Mouse (Mus musculus): ENCODE measurements around the gene Szt2. TPM values are rescaled to one million over a fixed set of nuclear protein-coding genes. Genes with fewer than 3 reads are reported as not detected.

Gene Szt2
- total and polyA plus RNA-seq, 3 experiments, result 6.2 to 64.3 (median 28.3) TPM

DNA sequence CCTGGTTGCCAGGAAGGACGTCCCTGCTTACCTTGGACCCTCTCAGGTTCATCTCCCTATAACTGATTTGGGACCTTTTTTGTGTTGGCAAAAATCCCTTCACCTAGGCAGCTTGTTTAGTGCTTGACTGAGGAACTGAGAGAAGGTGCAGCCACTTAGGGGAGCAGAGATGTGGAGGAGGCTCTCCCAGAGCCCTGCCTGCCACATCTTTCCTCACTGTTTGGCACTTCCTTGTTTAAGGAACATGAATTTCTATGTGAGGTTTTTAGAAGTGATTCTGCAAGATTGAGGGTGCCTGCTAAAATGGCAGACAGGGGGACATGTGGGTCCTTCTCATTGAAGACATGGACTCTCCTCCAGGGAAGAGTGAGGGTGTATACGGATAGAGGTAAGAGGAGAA lies 58.2 kb downstream of the Szt2 start:
- TF ChIP-seq CTCF (IDR thresholded peaks at IDR 0.05; ENCODE audit: low read depth, low read length), result no peak
- no peak for TF ChIP-seq TAL1 (conservative IDR thresholded peaks at IDR 0.05; ENCODE audit: low read depth, low read length)
- TF ChIP-seq GATA2 (IDR thresholded peaks at IDR 0.05; ENCODE audit: borderline replicate concordance, low read depth, low read length), result no peak
- Histone ChIP-seq H3K4me1 (ENCODE audit: insufficient read depth, low read depth, low read length) (no peaks in the 10 kb centered on the region; the same call in 1 of the 2 replicates), H3K36me3 (replicated peaks) (no peaks in the 10 kb centered on the region), H3K4me3 (ENCODE audit: low read depth, low read length) (no peak overlapping the region), H3K9me3 (replicated peaks) (peaks cover 3% of the 10 kb centered on the region), H3K27me3 (ENCODE audit: insufficient read depth, low read length) (peaks cover 14% of the 10 kb centered on the region)
- DNase-seq (ENCODE audit: low spot score) (no peak), ATAC-seq (ENCODE audit: extremely low read depth, insufficient number of reproducible peaks, low FRiP score, poor library complexity, severe bottlenecking) (no peak)

DNA sequence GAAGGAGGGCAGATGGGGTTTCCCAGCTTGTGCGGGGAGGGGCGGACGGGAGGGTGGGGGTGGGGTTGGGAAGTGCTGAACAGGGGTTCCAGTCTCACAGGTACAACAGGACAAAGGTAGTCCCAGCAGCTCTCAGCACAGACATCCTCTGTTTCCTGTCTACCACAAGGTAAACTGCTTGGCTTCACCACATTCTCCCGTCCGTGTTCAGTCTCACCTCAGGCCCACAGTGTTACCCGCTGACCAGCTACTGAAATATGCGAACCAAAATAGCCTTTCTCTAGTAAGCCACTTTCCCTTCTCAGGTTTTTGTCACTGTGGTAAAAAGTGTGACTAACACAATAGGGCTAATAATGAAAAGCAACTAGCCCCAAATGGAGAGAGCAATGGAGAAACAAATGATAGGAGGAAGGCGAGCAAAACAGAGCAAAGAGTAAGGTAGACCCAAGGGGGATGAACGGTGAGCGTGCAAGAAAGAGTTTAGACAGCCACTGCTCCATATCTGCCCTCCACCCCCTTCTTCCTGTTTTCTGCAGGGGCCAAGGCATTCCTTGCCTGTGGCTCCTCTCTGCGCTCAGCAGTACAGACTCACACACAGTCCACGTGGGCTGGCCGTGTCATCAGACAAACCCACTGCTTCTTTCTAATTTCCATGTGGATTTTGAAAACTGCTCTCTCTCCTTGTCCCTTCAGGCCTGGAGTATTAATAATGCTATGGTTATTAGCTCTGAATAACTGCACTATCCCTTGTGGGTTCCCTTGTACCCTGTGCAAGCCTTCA lies 61.4 kb downstream of the Szt2 start:
- DNase-seq (ENCODE audit: low spot score) (no peak), ATAC-seq (ENCODE audit: extremely low read depth, insufficient number of reproducible peaks, low FRiP score, poor library complexity, severe bottlenecking) (no peak)
- H3K27me3 ChIP-seq (ENCODE audit: insufficient read depth, low read length), result peaks cover 11% of the 10 kb centered on the region
- no peaks in the 10 kb centered on the region; the same call in 1 of the 2 replicates for H3K4me1 ChIP-seq (ENCODE audit: insufficient read depth, low read depth, low read length)
- TF ChIP-seq TAL1 (conservative IDR thresholded peaks at IDR 0.05; ENCODE audit: low read depth, low read length) (no peak), POLR2AphosphoS5 (IDR thresholded peaks at IDR 0.05; ENCODE audit: insufficient replicate concordance, low read depth, low read length) (no peak), GATA1 (IDR thresholded peaks at IDR 0.05; ENCODE audit: borderline replicate concordance, low read length) (no peak), GATA2 (IDR thresholded peaks at IDR 0.05; ENCODE audit: borderline replicate concordance, low read depth, low read length) (no peak), CTCF (IDR thresholded peaks at IDR 0.05; ENCODE audit: low read depth, low read length) (no peak)
- no peak overlapping the region for H3K4me3 ChIP-seq (ENCODE audit: low read depth, low read length)
- H3K36me3 ChIP-seq (replicated peaks), result no peaks in the 10 kb centered on the region
- no peaks in the 10 kb centered on the region for H3K9me3 ChIP-seq (replicated peaks)

DNA sequence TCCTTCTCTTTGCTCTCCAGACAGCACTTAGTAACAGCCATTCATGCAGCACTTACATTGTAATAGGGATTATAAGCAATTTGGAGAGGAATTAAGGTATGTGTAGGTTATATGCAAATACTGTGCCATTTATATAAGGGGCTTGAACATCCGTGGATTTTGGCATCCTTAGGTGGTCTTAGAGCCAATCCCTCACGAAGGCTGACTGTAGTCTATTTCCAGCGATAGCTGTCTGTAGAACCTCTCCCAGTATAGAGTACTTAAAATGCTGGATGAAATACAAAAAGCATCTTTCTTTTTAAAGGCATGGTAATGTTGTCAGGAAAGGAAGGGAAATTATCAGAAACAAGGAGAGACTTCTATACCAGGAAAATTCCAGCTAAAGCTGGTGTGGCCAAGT lies 67.6 kb downstream of the Szt2 start:
- no peak for TF ChIP-seq GATA2 (IDR thresholded peaks at IDR 0.05; ENCODE audit: borderline replicate concordance, low read depth, low read length)
- no peak for TF ChIP-seq CTCF (IDR thresholded peaks at IDR 0.05; ENCODE audit: low read depth, low read length)
- no peak for TF ChIP-seq GATA1 (IDR thresholded peaks at IDR 0.05; ENCODE audit: borderline replicate concordance, low read length)
- TF ChIP-seq POLR2AphosphoS5 (IDR thresholded peaks at IDR 0.05; ENCODE audit: insufficient replicate concordance, low read depth, low read length), result no peak
- no peak for TF ChIP-seq TAL1 (conservative IDR thresholded peaks at IDR 0.05; ENCODE audit: low read depth, low read length)
- Histone ChIP-seq H3K4me3 (ENCODE audit: low read depth, low read length) (no peak overlapping the region), H3K27me3 (ENCODE audit: insufficient read depth, low read length) (peaks cover 10% of the 10 kb centered on the region), H3K4me1 (ENCODE audit: insufficient read depth, low read depth, low read length) (no peaks in the 10 kb centered on the region), H3K36me3 (replicated peaks) (no peaks in the 10 kb centered on the region), H3K9me3 (replicated peaks) (no peaks in the 10 kb centered on the region)
- ATAC-seq (ENCODE audit: extremely low read depth, insufficient number of reproducible peaks, low FRiP score, poor library complexity, severe bottlenecking), result no peak
- DNase-seq (ENCODE audit: low spot score), result no peak

DNA sequence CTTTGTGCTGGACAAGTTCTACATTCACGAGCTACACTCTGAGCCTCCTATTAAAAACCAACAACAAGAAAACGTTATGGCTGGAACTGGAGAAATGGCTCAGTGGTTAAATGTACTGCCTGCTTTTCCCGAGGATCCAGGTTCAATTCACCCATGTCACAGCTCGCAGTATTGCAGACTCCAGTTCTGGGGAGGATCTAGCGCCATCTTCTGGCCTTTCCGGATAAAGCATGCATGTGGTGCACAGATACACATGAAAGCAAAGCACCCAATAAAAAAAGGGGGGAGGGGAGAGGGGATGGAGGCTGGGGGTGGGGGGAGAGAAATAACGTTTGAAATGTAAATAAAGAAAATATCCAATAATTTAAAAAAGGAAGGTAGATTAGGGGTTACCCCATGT lies 72.4 kb downstream of the Szt2 start:
- no peak for ATAC-seq (ENCODE audit: extremely low read depth, insufficient number of reproducible peaks, low FRiP score, poor library complexity, severe bottlenecking)
- DNase-seq (ENCODE audit: low spot score), result no peak

DNA sequence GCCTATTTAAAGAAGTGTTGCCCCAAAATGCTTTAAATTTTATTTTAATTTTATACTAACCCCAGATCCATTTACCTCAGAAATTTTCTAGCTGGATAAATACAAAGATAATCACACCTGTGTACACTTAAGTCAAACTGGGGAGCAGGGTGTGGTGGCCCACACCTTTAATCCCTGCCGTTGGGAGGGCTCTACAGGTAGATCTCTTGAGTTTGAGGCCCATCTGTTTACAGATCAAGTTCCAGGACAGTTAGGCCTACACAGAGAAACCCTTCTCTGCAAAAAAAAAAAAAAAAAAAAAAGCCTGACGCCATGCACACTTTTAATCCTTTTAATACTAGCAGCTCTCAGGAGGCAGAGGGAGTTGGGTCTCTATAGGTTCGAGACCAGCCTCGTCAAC lies 73.1 kb downstream of the Szt2 start:
- TF ChIP-seq GATA1 (IDR thresholded peaks at IDR 0.05; ENCODE audit: borderline replicate concordance, low read length) (no peak), CTCF (IDR thresholded peaks at IDR 0.05; ENCODE audit: low read depth, low read length) (no peak), POLR2AphosphoS5 (IDR thresholded peaks at IDR 0.05; ENCODE audit: insufficient replicate concordance, low read depth, low read length) (no peak), GATA2 (IDR thresholded peaks at IDR 0.05; ENCODE audit: borderline replicate concordance, low read depth, low read length) (no peak), TAL1 (conservative IDR thresholded peaks at IDR 0.05; ENCODE audit: low read depth, low read length) (no peak)
- Histone ChIP-seq H3K27me3 (ENCODE audit: insufficient read depth, low read length) (peaks cover 8% of the 10 kb centered on the region), H3K9me3 (replicated peaks) (no peaks in the 10 kb centered on the region), H3K4me3 (ENCODE audit: low read depth, low read length) (no peak overlapping the region), H3K36me3 (replicated peaks) (no peaks in the 10 kb centered on the region), H3K4me1 (ENCODE audit: insufficient read depth, low read depth, low read length) (no peaks in the 10 kb centered on the region)
- ATAC-seq (ENCODE audit: extremely low read depth, insufficient number of reproducible peaks, low FRiP score, poor library complexity, severe bottlenecking) (no peak), DNase-seq (ENCODE audit: low spot score) (no peak)

More for the DNA sequence above, 72.4 kb downstream of the Szt2 start:
- Histone ChIP-seq H3K27me3 (ENCODE audit: insufficient read depth, low read length) (peaks cover 8% of the 10 kb centered on the region), H3K4me1 (ENCODE audit: insufficient read depth, low read depth, low read length) (no peaks in the 10 kb centered on the region), H3K9me3 (replicated peaks) (no peaks in the 10 kb centered on the region), H3K36me3 (replicated peaks) (no peaks in the 10 kb centered on the region), H3K4me3 (ENCODE audit: low read depth, low read length) (no peak overlapping the region)
- TF ChIP-seq GATA1 (IDR thresholded peaks at IDR 0.05; ENCODE audit: borderline replicate concordance, low read length) (no peak), CTCF (IDR thresholded peaks at IDR 0.05; ENCODE audit: low read depth, low read length) (peak; percentile 13; the same call in 1 of the 2 replicates)

DNA sequence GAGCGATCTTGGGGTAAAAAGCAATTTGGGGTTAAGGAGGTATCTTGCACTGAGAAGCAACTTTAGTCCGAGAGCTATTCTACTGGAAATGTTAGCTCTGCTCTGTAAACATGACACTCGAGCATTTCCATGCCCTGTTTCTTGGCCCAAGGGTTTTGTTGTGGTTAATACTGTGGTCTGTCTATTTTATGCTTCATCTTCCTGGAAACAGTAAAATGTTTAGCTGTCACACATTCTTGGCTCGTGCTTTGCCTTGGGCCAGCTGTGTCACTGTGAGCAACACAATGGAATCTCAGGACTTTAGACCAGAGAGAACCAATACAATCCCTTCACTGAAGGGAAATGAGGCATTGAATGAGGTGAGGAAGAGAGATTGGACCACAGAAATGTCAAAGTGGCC lies 77.3 kb downstream of the Szt2 start:
- no peaks in the 10 kb centered on the region for H3K36me3 ChIP-seq (replicated peaks)
- H3K4me1 ChIP-seq (ENCODE audit: insufficient read depth, low read depth, low read length), result no peaks in the 10 kb centered on the region
- TF ChIP-seq GATA1 (IDR thresholded peaks at IDR 0.05; ENCODE audit: borderline replicate concordance, low read length) (no peak), POLR2AphosphoS5 (IDR thresholded peaks at IDR 0.05; ENCODE audit: insufficient replicate concordance, low read depth, low read length) (no peak), TAL1 (conservative IDR thresholded peaks at IDR 0.05; ENCODE audit: low read depth, low read length) (no peak)
- no peak overlapping the region for H3K4me3 ChIP-seq (ENCODE audit: low read depth, low read length)
- DNase-seq (ENCODE audit: low spot score), result no peak
- H3K27me3 ChIP-seq (ENCODE audit: insufficient read depth, low read length), result no peaks in the 10 kb centered on the region
- H3K9me3 ChIP-seq (replicated peaks), result no peaks in the 10 kb centered on the region
- no peak for ATAC-seq (ENCODE audit: extremely low read depth, insufficient number of reproducible peaks, low FRiP score, poor library complexity, severe bottlenecking)

Data from G1E (cell line).